Mouse (Mus musculus) c-Kit-positive CD71-positive TER-119-negative erythroid progenitor cells, embryonic 14.5 days (primary cell): ENCODE results near the gene Gm11985.
"Not testable (repeated sequence)": the region's sequence is repeated elsewhere in the genome, so short reads cannot be mapped to it uniquely, and the experiment has no call there.

Source experiments
- DNase-seq: peaks from one replicate; pipeline ENCODE4 v3.0.0-alpha.2; 2013; ENCODE audit warnings: low read depth

Gm11985 gene

DNA sequence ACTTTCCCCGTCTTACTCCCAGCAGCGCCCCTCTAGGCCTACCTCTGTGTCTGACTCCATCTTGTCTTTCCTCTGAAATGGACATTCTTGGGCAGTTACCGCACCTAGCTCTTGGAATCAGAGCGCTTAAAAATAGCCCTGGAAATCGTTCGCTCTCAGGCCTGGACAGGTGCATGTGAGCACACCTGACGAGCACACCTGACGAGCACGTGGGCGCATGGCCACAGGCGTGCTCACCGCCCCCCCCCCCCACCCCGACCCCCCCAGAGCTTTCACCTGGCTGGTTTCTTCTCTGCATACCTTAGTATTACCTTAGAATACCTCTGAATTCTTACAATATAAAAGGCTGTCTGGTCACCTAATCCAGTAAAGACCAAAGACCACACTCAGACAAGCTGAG, at the start of gene Gm11985:
TSS of gene Gm11985 (minus strand) at position 101 of the 400 bp plus-strand sequence.
- DNase-seq = no peak

DNA sequence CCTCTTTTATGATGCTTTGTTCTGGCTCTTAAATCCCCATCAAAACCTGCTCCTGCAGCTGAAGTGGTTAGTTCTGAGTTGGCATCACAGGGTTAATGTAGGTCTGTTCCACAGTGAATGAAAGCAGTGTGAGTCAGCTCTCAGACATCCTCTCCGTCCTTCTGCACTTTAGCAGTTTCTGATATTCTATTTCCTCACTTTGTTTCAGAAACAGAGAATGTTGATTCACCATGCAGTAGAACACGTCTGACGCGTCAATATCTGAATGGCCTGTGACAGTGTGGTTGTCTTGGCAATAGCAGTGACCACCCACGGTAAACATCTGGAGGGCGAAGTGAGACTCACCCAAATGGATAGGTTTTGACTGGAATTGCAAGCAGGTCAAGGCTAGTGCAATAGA, 49.3 kb upstream of the Gm11985 start:
- DNase-seq = no peak

DNA sequence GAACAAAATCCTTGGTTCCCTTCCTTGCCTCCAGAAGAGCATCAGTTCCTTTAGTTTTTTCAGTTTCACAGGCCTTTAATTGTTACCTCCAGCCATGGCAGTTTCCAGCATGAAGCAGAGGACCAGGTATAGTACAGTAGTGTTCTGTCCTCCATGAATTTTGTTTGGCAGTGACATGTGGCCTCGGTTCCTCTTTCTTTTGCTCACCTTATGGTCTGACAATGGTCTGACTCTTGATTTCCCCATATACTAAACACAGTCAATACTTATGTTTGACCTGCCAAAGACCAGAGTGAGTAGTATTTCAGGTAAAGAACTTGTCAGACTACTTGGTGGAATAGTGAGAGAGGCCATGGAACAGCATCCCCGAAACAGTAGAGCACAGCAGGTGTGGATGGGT, 48.4 kb upstream of the Gm11985 start:
- no peak for DNase-seq

DNA sequence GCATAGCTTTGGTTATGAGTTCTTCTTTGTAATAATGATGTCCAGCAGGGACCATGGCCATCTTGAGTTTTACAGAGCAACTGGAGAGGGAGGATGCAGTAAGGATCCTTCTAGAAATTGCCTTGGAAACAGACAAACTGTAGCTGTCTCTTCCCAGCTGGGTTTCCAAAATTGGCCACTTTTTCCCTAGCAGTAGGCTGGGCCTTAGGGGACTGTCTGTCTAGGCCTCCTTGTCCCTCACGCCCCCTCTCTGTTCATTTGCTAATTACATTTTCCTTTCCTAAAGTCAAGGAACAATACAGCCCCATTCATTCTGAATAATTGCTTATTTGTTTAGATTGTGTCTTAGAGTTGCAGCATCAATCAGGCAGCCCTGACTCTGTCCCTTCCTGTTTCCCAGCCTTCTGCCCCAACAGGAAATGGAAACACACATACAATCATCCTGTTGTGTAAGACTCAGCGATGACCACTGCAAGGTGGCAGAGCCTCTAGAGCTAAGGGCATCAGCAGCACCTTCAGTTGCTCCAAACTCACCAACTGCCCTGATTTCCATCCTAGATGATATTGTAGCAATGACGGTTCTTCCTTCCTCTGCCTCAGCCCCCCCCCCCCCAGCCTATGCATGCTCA, 46.7 kb upstream of the Gm11985 start:
- no peak for DNase-seq

DNA sequence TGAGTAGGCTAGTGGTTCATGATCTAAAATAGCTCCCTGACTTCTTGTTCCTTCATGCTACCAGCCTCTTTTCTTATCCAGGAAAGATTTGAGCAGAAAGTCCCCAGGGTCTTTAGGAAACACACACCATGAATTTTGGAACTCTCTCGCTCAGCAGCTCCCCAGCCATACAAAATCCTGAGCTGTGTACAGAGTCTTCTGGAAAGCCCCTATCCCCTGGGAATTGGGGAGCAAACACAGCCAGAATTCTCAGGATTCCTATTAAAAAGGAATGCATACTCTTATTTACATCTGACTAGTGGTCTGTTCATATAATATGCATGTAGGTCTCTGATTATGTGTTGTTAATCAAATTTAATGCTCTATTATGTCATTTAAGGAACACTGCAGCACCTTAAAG, 46.1 kb upstream of the Gm11985 start:
- DNase-seq = no peak

DNA sequence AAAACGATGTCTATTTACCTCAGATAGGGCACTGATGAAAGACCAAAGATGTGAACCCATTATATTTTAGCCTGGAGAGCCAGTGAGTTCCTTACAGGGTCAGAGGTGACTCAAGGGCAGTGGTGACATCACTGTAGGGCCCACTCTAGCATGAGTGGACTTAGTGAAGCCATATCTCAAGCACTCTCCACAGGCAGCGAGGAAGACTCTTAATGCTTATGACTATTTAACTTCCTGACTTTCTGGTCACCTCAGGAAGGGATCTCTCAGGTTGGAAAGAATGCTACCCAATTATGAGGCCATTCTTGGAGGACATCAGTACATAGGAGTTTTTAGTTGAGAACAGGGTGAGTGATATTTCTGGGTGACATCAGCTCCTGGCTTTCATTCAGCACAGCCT, 45.0 kb upstream of the Gm11985 start:
- DNase-seq = no peak

DNA sequence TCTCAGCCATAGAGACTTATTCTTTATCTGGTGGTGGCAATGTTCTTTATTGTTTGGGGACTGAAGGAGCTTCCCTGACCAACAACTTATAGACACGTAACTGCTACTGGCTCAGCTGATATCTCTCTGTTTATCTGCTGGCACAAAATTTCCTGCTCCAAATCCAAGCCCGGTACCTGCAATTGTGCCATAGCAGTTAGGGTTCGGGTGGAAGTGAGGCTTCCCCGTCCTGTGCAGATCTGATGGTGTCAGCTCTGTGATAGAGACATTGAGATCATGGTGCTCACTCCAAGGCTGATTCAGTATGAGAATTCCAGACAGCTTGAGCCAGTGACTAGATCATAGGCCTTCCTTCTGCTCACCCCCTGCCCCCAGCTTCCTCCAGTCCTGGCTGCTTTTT, 43.6 kb upstream of the Gm11985 start:
- no peak for DNase-seq

DNA sequence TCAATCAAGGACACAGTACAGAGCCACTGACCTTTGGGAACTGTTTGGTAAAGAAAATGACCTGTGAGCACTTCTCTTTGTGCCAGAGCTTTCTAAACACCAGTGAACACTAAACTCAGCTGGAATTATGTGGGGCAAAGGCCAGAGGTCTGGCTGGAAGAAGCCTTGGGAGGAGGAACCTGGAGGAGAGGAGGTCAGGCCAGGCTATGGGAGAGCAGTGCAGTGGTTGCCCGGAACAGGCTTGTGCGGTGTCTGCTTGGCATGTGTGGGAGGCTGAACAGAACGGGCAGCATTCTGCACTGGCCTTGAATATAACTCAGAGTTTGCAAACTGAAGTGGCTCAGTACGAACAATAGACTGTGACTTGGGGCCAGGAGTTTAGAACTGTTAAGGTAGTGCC, 41.6 kb upstream of the Gm11985 start:
- DNase-seq = no peak

DNA sequence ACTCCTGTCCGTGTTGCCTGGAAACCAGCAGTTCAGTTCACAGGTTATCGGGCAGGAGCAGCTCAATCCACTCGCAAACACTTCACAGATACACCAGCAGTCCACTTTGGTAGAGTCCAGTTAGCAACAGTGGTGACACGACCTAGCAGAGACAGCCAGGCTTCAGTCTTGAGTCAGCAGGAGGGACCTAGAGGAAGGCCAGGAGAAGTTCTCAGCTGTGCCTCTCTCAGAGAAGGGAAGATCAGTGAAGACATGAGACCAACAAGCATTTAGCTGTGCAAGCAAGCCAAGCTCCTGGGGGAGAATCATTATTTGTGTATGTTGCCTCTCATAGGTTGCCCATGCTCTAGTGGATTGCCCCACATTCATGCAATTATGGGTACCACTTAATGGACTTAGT, 39.7 kb upstream of the Gm11985 start:
- no peak for DNase-seq

DNA sequence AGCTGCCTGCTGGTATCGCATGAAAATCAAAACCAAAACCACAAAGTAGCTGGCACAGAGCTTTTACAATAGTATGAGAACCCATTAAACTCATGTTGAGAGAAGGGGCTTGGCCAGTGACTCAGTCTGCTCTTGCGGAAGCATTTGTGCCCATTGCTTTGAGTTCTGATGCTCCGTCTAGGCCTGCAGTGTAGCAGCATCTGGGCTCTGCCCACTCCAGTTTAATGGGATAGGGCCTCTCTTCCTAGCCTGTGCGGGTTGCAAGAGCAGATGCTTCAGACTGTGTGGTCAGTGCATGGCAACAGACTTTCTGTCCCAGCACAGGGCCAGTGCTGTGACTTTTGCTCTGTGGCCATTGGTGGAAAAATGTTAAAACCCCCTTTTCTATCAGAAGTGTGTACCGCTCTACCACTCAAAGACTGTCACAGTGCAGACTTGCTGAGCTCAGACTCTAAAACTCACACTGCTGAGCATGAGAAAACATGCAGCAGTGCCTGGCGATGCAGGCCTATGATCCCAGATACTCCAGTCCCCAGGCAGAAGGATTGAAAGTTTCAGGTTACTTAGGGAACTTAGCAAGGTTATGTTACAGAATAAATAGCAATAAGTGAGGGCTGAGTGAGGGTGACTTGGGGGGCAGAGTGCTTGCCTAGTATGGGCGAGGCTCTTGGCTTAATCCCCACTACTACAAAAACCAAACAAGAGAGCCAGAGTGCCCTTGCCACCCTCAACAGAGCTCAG, 38.6 kb upstream of the Gm11985 start:
- no peak for DNase-seq

DNA sequence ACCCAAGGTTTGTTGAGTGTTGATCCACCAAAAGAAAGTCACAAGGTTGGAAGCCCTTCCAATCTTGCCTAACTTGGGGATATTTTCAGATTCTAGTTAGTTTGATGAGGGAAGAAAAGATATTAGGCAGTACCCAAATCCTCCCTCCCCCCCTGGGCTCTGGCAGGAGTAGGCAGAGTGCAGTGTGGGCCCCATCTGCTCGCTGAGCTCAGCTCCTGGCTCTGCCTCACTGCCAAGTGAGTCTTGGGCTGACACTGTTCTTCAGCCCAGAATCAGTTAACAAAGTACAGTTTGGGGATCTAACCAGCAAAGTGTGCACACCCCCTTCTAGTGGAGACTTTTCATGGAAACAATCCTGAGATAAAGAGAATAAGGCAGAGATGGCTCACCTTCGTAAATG, 37.8 kb upstream of the Gm11985 start:
- DNase-seq = no peak

DNA sequence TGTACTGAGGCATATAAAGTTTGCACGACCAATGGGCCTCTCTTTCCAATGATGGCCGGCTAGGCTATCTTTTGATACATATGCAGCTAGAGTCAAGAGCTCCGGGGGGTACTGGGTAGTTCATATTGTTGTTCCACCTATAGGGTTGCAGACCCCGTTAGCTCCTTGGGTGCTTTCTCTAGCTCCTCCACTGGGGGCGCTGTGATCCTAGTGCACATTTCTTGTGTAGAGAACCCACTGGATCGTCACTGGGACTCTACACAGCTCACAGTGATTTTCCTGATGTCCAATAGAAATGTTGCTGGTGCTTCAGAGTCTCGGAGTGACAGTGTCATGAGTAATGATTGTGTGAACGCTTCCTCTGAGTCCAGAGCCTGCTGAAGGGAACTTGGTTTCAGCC, 33.5 kb upstream of the Gm11985 start:
- not testable (repeated sequence) for DNase-seq

DNA sequence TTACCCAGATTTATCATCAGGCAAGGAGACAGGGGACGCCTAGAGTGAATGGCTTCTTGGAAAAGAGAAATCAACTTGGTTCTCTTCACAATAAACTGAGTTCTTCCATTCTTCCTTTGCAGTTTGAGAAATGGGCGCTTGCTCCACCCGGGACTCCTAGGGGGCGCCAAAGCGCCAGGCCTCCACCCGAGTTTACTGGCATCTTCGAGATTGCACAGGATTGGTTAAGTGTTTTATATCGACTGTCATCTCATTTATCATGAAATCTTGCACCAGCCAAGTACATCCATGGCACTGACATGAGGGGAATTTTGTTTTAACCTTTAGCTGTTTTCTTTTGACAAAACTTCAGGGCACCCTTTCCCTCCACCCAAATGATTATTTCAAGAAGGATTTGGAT, 27.3 kb upstream of the Gm11985 start:
- DNase-seq = no peak

DNA sequence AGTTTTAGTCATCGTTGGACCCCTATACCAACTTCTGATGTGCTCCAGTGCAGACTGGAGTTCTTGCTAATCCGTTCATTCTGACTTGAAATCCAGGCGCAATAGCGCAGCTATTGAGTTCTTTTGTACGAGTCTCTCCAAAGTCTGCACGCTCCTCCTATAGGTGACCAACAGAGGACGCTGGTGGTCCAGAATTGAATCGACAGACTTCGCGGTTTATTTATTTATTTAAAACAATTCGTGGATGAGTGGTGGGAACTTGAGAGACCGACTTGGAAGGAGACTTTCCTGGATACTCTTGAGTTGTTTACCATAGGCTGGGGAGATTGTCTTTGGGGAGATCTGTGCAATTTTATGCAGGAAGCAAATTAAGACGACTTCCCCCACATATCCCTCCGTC, 26.4 kb upstream of the Gm11985 start:
- DNase-seq = no peak

DNA sequence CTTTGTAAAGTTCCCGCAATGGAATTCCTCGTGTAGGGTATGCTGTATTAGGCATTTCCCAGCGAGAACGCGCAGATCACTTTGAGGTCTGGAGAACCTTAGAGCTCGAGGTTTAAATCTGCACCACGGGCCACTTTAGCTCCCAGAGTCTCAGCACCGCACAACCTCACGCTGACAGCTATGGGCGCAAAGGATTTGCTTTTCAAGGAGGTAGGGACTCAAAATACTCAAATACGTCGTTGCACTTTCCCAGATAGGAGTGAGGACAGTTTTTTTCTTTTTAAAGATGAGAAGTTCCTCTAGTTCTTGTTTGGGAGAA, 25.9 kb upstream of the Gm11985 start:
- DNase-seq = no peak

DNA sequence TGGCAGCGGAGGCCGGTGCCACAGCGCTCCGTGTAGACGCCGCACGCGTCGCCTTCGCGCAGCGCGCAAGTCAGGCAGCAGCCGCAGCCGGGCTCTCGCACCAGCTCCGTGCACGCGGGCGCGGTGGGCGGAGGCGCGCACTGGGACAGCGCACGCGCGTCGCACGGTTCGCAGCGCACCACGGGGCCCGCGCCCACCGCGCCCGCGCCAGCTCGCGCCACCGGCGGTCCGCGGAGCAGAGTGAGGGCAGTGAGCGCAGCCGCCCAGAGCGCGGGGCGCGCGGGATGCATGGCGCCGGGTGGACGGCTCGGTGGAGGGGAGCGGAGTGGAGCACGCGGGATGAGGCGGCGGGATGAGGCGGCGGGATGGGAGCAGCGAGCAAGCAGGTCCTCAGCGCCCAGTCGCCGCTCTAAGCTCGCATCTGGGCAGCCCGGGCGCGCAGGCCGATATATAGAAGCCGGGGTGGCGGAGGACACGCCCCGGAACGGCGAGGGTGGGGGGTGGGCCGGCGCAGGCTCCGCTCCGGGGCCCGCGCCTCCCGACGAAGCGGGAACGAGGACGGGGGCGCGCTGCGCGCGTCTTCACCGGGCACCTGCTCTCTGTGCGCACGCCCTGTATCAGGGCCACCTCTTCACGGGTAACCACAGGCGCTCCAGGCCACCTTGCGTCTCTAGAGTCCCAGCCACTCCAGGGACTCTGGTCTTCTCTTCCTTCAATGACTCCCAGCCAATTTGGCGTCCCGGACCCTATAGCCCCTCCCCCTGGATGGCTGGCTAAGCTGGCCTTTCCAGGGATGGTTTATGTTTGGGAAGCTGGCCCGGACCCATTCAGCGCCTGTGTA, 25.4 kb upstream of the Gm11985 start, which contains the start of gene Igfbp3:
TSS of gene Igfbp3 (minus strand) at position 423 of the 841 bp plus-strand sequence.
- DNase-seq = no peak

DNA sequence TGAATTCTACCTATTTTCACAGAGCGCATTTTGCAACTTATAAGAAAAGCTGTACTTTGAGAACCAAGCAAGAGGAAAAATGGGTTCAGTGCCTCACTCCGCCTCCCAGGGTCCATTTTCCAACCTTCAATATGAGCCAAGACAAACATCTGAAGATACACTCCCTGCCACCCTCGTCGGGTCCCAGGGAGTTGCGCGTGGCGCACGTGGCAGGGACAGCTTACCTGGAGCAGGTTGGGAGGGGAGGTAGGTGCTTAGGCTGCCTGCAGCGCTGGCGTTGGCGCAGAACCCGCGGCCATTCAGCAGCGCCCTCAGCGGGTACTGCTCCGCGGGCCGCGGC, 24.8 kb upstream of the Gm11985 start:
- no peak for DNase-seq

DNA sequence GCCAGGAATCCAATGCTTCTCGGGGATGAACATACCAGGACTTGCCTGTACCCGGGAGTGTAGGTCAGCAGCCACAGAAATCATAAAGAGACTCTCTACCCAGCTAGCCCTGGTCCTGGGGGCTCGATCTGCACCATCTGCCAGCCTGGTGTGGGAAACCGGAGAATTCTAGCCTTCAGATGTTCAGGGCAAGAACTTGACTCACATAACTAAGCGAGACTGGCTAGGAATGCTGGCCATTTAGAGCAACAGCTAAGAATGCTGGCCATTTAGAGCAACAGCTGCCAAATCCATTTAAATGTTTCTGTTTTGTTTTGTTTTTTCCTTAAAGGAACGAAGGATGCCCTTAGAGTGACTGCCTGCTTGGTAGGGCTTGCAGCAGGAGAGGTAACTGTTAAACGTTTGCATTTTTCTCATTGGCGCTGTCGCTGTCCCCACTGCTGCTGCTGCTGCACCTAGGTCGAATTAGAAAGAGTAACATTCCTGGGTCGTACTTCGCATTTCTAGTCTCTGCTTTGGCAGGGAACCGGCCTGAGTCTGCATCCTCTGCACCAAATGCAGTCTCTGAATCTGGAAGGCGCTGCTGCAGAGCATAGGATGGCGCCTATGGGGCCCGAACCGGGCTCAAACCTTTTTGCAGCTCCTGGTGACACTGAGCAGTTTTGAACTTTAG, 23.9 kb upstream of the Gm11985 start:
- DNase-seq = no peak

DNA sequence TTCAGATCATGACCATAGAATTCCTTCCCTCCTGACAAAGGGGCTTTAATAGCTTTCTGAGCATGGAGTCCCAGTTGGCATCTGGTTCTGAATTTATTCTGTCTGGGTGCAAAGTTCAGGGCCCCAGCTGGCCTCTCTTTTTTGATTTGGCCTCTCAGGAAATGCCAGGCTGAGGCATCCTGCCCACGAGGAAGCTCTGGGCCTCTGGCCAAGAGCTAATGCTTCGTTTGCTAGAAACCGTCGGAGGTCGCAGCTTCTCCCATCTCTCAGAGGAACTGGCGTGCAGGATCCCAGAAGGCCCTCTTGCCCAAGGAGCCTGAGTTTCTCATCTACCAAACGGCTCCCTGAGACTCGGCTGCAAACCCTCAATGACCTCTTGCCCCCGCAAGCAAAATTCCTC, 22.8 kb upstream of the Gm11985 start:
- DNase-seq = no peak

DNA sequence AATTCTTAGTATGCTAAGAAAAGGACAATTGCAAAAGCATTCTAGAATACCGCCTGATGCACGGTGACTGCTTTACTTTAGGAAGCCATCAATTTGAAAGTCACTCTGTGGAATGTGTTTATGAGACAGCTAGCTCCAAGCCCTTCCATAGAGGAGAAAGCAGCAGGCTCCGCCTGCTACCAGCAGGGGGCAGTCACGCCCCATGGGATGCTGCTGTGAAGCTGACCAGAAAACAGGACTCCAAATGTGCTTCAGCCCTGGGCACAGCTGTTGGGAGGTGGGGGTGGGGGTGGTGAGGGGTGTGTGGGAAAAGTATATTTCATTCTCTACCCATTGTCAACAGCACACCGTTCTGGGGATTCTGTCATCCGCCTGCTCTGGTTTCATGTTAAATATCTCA, 22.0 kb upstream of the Gm11985 start:
- no peak for DNase-seq

DNA sequence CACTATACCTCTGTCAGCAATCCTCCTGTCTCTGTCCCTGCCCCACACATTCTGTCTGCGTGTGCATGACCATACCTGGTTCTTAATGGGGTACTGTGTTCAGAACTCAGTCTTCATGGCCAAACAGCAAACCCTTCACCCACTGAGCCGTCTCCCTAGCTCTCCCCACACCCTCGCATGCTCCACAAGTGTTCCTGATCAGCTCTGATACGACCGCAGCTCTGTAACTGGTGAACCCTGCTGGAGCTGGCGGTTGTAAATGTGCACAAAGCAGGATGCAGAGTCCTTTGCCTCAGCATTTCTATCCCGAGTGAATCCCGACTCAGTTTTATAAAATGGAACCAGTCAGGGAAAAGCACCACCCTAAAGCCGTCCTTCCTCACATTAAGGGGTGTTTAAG, 15.5 kb upstream of the Gm11985 start:
- no peak for DNase-seq

DNA sequence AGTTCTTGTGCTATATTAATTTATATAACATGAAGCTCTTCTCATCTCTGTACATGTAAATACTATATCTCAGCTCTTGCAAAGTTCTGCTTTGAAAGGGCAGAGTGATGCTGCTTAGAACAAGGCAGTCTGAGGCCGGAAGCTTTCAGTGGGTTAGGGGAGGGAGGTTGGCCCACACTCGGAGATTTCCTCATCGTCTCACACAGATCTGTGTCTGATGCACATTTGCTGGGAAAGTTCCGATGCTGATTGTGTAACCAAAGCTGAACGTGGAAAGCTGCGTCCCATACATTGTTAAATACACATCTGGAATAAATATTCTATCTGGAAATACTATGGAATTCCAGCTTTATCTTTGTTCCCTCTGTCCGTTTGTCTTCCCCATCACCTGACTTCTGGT, 13.8 kb upstream of the Gm11985 start:
- DNase-seq = no peak

DNA sequence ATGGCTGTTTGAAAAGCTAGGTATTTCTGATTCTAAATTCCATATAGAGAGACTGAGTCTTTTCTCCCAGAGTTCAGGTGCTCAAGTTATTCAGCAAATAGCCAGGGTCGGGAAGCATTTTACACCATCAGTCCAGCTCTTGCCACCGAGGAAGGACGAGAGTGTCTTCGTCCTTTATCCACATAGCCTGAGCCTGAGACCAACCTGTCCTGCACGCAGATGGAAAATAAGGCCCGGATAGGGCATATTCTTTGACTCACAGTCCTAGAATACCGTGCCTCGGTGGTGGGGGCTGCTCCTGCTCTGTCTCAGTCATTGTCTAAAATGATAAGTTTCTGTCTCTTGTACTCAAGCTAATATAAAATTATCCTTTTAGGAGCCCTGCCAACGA, 12.0 kb upstream of the Gm11985 start:
- no peak for DNase-seq
